Mouse (Mus musculus): ENCODE measurements at regions not wholly inside any gene's neighbourhood (a gene's known extent, or its start where the extent isn't known, plus 50 kb on each side); places are given as distances from the start of the nearest gene placed in this dataset.

DNA sequence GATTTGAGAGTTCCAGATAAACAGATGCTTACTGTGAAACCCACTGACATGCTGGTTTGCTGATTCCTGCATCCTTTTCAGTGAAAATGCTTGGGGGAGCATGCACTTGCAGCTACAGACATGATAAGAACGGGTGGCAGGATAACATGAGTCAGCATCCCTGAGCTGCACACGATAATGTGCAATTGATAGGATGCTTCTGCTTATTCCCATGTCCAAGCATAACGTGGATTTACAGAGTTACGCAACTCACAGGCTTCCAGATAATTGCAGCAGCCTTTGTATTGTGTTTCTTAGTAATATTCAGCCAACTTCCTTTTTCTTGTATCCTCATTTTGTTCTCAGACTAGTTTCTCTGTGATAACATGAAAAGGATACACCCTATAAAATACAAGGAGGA lies 245.7 kb downstream of the Flrt2 start:
- no peak for DNase-seq (ENCODE audit: low spot score)

DNA sequence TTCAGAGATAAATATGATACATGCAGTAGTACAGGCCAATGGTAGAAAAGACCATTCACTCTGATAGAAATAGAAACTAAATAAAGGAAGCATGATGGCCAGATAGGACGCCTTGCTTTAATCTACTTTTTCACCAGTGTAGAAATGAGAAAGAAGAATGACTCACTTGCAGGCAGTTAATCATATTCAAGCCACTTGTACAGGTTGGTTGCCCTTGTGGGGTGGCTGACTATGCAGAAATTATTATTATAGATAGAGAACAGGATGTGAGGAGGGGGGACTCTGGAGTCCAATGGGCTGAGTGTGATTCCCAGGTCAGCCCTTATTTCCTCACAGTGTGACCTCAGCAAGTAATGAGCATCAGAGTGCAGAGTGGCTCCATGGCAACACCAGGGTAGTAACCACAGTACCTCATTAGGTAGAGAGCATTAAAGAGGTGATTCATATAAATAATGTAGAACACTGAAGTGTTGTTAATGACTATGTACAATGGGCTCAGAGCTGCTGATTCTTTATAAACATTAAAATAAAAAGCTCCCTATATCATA lies 248.5 kb downstream of the Flrt2 start:
- no peak for DNase-seq (ENCODE audit: low spot score)

DNA sequence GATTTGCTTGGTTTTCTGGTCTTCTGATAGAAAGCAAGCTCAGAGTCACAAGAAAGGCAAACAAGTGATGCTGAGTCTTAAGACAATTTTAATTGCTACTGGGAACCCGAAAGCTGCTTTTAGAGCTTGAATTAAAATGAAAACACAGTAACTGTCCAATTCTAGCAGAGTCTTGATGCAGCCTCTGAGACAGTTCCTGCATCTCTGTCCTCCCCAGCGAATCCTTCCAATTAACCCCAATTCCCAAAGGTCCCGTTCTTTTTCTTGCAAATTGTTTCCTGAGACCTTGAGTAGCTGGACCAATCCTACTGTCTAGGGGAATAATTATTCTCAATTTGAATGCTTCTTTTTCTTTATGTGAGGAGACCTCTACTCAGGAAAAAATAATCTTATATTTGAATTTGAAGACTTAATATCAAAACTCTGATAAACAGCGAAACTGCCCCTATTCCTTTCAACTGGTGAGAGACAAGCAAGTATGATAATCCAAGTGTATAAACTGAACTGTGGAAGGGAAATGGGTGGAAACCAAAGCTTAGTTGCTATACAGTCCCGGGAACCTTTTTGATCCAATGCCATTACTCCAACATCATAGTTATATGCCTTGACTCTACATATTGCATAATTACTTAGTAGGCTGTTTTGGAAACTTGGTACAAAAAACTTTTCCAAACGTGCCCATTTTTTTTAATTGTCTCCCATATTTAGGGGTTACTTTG lies 267.9 kb downstream of the Flrt2 start:
- DNase-seq (ENCODE audit: low spot score), result no peak

DNA sequence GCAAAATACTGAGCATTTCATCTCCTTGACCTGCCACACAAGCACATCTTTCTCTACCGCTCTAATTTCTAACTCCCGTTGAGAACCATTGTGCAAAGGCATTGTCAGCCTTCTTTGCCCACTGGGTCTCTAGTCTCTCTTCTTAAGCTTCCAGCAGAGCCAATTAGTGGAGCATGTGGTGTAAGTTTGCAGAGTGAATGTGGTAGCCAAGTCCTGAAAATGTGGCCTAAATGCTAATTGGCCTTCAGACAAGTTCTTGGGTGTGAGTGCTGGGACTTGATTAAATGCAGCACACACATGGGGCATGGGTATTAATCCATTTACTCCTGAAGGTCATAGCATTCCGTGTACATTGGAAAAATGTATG lies 268.5 kb downstream of the Flrt2 start:
- no peak for DNase-seq (ENCODE audit: low spot score)

DNA sequence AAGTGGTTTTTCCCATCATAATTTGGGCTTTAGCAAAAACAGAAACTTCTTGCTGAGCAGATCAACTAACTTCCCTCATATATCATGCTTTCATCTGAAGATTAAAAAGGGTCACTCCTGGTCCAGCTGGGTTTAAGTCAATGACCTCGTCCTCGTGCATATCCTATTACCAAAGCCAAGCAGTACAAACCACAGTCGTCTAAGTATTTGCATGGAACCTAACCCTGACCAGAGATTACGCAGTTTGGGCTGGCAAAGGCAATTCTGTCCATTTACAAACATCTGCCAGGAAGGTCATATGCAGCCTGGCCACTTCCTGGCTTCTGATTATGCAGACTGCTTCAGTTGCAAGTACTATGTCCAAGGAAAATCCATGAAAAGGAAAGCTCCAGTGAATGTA lies 270.8 kb downstream of the Flrt2 start:
- DNase-seq (ENCODE audit: low spot score), result no peak

DNA sequence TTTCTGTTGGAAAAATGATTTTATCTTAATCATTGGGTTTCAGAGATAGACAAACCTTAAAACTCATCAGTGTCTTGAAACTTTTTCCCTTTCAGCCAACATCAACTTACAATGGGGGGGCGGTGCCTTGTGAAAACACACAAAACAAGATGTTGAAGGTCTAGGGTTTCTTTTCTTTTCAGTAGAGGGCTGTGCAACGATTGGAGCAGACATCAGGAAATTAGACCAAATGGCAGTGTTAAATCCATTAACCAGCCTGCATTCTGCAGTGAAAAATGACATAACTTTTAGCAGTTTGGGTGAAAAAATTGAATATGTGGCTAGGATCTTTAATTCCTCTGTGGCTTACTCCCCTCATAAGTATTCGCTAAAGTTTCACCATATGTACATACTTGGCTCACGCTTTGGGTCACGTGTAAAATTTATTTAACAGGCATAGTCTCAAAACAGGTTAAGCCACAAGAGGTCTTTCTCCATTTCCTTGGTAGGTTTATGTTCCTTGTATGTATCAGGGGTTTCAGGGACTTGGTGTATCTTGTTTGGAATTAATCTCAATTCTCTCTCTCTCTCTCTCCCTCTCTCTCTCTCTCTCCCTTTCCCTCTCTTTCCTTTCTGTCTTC lies 296.8 kb downstream of the Flrt2 start:
- DNase-seq (ENCODE audit: low spot score), result no peak

DNA sequence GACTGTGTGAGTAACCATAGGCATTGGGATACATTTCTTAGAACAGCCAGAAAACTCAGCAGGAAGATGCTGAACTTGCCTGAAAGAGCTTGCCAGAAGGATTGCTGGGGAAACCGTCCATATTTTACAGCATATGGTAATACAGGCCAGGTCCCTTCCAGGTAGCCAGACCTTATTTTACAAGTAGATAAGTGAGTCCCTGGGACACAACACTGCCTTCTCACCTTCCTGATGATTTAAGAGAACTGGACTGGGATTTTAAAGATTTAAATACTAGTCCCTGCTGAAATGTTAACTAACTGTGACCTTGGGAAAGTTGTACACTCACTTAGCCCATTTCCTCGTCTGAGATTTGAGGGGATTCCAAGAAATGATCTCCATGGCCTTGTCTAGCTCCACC lies 302.9 kb downstream of the Flrt2 start:
- DNase-seq (ENCODE audit: low spot score), result no peak

DNA sequence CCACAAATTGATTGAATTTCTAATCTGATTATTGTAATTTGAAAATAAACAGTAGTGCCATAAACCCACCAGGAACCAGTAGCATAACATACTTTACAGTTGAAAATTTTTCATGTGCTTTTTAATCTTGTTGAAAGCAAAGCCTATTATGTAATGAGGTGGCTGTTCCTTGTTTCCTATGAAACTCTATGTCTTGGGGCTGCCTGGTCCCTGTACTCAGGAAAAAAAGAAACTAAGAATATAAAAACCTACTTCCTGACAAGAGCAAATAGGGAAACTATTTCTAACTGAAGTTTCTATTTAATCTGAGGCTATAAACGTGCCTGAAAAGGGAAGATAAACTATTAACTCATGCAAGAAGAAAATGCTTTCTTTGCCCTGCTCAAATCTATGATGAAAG lies 338.2 kb downstream of the Flrt2 start:
- no peak for DNase-seq (ENCODE audit: low spot score)

DNA sequence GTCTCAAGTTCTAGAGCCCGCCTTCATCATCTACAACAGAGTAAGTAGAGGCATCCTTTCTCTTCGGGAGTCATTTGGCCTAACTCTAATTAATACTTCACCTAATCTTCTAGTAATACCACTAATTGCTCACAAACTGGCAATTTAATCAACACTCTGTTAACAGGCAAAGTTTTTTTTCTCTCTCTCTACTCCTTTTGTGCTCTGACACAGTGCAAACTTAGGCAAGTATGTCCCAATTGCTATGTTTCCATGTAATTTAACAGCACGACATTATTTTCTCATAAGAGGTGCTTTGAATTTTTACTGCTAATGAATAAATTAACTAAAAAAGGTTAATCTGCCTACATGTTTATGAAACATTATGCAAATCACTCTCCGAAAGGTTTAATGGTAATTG lies 383.3 kb downstream of the Flrt2 start:
- DNase-seq (ENCODE audit: low spot score), result no peak

DNA sequence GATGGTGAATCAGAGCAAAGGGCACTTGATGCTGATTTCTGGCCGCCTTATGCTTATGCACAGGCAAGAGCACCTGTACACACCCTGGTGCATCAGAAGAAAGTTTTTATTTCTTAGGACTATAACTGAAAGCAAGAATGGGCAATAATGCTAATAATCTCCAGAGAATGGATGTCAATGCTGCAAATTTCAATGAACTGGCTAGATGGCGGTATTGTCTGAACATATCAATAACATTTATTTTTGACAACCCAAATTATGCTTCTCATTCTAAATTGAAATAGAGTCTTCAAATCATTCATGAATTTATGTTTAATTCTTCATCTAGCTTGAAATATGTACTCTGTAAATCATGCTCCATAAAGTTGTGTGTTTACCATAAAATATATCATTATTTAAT lies 399.0 kb downstream of the Flrt2 start:
- DNase-seq (ENCODE audit: low spot score), result no peak

DNA sequence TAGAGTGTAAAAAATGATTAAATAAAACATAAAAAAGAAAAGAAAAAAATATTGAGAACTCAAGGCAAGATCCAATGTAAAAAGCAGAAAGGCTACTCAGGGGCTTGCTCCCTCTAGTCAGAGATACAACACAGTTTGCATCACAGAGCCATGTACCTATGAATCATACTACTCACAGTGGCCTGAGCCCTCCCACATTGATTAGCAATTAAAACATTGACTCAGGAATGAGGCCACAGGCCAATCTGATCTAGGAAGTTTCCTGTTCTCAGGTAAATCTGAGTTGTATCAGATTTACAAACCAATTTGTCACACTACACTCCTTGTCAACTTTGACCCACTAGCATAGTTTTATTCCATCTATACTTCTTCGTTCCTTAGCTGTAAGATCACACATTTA lies 414.2 kb downstream of the Flrt2 start:
- no peak for DNase-seq (ENCODE audit: low spot score)

DNA sequence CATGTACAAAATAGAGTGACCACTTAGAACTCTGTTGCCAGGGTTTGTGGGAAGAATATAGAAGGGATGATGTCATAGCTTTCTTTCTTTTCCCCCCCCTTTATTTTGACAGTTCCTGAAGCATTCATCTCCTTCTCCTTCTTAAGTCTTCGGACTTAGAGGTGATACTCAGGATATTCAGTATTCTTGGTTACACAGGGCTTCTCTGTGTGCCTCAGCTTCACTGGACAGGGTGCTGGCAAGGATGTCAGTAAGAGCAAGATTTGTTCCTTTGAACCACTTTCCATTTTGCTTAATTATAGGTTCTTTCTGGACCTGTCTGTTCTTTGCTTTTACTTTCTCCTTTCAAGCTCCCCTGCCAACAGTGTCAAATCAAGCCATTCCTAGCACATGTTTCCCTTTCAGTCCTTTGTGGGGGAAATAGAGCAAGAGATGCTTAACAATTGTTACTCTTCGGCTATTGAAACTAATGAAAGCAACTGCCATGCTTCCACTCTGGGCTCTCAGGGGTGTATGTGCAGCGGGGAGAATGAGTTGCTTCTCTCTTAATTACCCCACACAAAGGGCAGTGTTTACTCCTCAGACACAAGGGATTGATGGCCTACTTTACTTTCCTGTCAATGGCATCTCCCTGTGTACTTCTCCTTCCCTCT lies 422.8 kb downstream of the Flrt2 start:
- no peak for DNase-seq (ENCODE audit: low spot score)

DNA sequence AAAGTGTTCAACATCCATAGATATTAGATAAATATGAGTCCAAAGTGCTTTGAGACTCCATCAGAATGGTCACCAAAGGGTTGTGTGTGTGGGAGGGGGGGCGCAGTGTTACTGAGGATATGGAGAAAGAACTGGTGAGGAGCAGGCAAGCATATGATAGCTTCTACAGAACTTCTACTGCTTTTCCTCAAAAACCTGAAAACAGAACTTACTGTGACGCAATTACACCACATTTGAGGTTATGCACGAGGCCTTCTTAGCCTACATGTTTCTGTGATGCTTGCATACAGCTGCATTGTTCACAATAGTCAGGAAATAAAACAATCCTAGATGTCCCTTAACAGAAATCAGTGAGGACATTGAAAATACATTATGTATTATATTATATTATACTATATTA lies 425.5 kb downstream of the Flrt2 start:
- DNase-seq (ENCODE audit: low spot score), result no peak

DNA sequence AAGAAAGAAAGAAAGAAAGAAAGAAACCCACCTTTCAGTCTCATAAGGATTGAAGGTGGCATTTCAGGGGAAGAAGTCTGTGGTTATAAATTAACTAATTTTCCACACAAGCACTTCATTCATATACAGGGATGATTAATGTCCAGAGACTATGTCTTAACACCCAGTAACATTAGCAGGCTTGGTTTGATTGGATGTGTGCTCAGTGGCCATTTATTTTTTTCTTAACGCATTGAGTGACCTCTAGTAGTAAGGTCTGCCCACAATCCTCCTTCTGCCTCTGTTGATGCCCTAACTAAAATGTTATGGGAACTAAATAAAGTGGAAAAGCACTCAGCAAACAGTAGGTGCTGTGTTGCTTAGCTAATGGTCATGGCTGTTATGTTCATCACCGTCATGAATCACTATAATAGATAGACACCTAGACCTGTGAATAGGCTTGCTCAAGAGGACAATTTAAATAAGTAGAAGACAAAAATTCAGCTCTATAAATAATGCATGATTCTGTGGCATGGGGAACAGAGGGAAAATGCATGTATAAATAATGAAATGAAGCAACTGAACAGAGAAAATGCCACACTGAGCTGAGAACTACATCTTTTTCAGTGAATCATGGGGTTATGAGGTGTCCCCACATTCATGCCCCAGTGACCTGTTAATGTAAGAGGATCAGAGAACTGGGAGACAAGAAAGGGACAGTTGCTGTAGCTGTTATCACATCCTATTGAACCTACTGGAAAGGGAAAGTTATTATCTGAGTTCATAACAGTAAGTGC lies 432.3 kb downstream of the Flrt2 start:
- no peak for DNase-seq (ENCODE audit: low spot score)

DNA sequence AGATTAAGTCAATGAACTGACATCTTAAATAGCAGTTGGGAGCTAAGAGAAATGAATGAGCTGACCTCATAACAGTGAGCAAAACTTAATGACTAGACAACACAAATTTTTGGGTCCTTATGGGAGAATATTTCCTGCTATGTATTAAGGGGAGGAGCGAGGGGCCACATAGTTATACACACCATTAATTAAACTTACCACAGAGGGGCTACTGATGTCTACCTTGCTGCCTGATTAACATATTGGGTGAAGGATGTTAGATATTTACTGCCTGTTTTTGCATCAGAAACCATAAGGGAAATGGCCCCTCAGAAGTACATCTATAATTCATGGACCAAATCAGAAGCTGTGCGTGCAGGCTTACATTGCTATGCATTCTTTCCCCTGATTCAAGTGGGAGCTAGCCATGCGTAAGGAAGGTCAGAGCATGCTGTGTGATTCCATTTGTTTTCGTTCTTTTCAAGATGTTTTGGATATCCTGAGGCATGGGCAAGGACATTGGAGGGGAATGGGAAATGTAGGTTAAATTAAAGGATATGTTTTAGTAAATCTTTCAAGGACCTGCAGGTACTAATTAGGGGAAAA lies 437.9 kb downstream of the Flrt2 start:
- no peak for DNase-seq (ENCODE audit: low spot score)

DNA sequence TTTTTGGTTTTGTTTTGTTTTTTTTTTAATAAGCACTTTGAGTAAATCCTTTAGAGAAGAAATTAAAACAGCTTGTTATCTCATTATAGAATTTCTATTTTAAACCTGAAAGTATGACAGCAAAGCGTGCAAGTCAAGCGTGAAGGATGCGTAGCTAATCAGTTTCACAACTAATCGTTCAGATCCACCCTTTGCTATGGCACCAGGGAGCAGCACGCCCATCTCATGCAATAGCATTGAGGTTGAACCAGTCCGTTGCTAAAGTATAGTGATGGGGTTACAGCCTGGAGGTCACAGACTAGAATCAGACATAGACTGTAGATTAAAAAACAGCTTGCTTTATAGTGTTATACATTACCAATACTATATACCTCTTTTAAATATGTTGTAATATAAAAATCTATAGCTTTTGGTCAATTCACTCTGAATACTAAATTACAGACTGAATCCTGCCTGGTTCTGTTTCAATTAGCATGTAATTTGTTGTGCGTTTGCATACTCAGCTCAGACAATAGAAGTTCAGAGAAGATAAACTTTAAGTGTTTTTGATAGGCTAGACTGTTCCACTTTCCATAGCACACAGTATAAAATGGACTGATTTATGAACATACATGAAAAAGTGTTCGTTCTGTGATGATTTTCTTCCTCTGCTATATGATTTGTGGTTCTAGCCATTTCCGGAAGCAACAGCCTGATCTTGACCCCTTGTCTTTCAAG lies 438.9 kb downstream of the Flrt2 start:
- no peak for DNase-seq (ENCODE audit: low spot score)

DNA sequence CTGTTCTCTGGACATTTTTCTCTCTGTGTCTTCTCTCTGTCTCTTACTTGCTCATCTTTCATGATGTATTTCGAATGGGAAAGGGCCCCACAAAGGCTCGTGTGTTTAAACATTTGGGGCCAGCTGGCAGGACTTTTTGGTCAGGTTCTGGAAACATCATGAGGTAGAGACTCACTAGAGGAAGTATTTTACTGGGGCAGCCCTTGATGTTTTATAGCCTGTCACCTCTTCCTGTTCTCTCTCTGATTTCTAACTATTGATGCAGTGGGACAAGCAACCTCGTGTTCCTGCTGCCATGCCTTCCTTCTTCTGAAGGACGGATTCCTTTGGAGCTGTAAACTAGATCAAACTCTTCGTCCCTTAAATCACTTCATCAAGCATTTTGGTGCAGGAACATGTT lies 442.1 kb downstream of the Flrt2 start:
- DNase-seq (ENCODE audit: low spot score), result no peak

DNA sequence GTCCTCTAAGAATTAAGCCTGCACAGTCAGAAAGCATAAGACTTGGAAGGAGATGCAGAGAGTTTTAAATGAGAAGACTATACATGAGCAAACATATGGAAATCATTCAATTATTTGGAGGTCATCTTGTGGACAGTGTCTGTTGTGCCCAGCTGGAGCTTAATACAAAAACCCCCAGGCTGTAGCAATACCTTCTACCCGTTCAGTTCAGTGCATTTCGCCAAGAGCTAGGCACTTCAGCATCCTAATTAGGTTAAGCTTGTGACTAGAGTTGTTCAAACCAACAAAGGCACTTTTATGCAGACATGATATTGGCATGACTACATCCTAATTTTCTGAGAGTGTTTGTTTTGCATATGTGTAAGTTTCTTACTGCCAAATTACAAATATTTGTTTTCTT lies 449.7 kb downstream of the Flrt2 start:
- DNase-seq (ENCODE audit: low spot score), result no peak

DNA sequence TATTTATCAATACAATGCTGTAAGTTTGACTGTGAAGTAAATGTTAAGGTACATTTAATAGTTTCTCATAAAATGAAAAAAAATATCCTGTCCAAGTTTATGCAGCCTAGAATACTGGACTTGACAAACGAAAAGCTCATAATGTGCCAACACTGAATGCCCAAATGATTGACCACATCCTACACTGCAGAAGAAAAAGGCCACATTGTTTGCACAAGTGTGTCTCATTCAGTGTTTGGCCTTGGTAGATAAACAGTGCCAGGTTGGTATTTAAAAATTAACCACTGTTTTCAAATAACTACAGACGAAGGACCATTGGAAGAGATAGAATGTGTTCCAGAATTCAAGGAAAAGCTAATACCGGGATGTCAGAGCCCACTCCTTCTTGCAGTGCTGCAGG lies 462.1 kb downstream of the Flrt2 start:
- no peak for DNase-seq (ENCODE audit: low spot score)

DNA sequence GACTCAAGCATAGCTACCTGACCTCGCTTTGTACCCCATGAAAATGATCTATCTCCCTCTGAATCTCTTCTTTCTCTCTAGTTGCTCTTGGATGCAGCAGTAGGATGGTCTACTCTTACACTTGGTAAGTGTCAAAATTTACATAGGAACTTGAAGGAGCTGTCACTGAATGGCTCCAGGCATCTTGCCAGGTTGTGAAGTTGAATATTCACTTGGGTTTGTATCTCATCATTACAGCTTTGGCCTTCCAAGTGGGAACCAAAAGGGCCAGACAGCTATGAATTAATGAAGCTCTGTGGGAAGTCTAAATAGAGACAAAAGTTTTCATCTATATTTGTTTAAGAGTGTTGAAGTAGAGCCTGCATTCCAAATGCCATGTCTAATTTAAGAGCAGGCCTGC lies 475.5 kb downstream of the Flrt2 start:
- no peak for DNase-seq (ENCODE audit: low spot score)

DNA sequence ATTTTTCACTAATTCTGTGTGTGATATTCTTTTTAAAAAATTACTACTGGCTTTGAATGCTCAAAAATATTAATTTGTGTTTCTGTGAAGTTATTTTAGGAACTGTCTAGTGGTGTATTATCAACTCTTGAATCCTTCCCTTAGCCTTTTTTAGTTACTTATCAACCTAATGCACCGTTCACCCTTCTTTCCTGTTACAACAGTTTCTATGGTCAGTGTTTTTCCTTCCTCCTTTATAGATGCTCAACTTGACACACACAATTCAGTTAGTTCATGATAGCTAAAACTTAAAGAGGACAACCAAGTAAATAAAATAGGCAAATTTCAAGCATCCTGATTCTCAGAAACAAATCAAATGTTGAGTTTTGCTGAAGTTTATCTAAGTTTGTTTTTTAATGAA lies 506.9 kb downstream of the Flrt2 start:
- no peak for DNase-seq (ENCODE audit: low spot score)

DNA sequence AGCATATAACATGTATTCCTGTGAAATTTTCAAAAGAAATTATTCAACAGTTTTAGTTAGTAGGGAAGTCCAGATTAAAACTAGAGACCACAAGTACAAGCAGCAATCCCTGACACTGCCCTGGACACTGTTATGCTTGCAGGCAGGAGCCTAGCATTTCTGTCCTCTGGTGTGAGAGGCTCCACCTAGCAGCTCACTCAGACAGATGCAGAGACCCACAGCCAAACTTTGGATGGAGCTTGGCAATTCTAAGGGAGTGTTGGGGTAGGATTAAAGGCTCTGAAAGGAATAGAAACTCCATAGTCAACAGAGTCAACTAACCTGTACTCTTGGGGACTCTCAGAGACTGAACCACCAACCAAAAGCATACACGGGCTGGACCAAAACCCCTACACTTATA lies 509.8 kb downstream of the Flrt2 start:
- DNase-seq (ENCODE audit: low spot score), result no peak
